Mouse (Mus musculus): ENCODE data around the gene Phactr3.
A peak's percentile ranks its signal among the peaks of the same experiment; 100 is the strongest.

The Phactr3 gene

GRCm38 (mm10) chr2:178137518-178137917 lies 18.7 kb downstream of the Phactr3 start:
- DNase-seq, result peak; percentile 38

DNA sequence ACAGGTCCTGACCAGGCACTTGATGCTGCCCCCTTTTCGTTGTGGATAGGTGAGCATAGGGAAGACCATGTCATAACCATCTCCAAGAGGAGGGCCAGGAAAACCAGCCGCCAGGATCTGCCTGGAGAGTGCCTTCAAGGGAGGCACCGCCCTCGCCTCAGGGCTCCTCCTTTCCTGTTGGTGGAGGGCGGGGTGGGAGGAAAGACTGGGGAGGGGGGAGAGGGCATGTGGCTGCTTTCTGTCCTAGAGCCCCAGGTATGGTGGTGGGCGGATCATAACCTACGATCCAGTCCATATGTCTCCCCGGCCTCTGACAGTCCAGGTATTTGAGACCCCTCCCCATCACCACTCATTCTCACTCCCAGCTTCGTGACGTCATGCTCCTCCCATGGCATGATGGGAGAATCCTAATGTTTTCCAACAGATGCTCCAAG lies 22.7 kb downstream of the Phactr3 start:
- DNase-seq, result peak; percentile 79

DNA sequence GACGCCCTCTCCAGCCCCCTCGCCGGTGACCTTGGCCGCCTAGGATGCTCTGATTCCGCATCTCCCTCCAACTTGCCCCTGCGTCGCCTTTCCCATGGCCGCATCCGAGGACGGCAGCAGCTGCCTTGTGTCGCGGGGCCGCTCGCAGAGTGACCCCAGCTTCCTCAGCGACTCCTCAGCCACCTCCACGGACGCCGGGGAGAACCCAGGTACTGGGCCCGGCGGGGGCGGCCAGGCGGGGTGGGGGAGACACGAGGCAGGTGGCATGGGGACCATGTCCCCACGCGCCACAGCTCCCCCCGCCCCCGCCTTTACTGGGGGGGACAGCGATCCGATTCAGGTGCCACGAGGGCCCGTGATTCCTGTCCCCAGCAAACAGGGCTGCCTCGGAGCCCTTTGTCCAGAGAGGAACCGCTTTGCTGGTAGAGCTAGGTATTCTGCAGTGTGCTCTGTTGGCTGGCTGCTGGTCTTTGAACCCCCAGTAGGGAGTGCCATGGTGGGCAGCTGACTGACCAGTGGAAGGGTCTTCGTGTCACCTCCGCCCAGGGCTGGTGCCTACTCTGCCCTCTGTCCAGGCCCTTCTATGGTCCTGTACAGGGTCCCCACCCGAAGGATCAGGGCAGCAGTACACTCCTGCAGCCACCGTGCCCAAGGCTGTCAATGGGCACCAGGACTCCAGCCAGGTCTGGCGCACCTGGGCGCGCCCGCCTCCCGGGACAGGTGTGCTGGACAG lies 23.7 kb downstream of the Phactr3 start:
- DNase-seq, result no peak

- DNase-seq, result peak; percentile 34
Measured at GRCm38 (mm10) chr2:178143024-178143415, 24.2 kb downstream of the Phactr3 start.

- DNase-seq, result no peak
Measured at GRCm38 (mm10) chr2:178143898-178144297, 25.1 kb downstream of the Phactr3 start.

GRCm38 (mm10) chr2:178149312-178149711 lies 30.5 kb downstream of the Phactr3 start:
- no peak for DNase-seq

DNA sequence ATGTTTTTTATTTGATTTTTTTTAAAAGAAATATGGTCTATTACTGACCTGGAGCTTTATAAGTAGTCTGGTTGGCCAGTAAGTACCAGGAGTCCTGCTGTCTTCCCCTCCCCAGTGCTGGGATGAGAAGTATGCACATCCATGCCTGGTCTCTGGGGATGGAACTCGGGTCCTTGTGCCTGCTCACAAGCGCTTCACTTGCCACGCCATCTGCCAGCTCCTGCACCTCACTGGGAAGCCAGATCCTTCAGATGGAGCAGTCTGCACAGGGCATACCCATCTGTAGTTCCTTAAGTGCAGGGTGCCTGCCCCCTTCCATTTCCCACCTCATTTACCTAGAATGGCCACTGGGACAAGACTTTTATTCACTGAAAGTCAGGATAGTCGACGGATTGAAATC lies 31.9 kb downstream of the Phactr3 start:
- DNase-seq, result no peak

GRCm38 (mm10) chr2:178153601-178154000 lies 34.8 kb downstream of the Phactr3 start:
- no peak for DNase-seq

GRCm38 (mm10) chr2:178154129-178154528 lies 35.4 kb downstream of the Phactr3 start:
- DNase-seq, result peak; percentile 47

DNA sequence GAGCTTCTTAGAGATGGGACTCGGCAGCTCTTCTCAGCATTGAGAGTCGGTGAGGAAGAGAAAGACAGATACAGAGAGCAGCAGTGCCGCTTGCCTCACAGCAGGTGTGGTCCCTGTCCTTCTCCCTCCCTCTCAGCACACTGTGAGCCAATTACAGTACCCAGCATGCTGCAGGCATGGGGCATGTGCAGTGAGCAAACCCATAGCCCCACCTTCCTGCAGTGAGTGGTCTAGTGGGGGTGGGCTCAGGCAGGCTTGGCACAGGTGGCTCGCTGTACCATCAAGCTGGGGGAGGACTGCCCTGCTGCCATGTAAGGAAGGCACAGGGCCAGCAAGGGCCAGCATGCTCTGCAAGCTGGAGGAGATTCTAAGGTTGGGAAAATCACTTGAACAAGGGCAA lies 35.8 kb downstream of the Phactr3 start:
- peak; percentile 67 for DNase-seq

DNA sequence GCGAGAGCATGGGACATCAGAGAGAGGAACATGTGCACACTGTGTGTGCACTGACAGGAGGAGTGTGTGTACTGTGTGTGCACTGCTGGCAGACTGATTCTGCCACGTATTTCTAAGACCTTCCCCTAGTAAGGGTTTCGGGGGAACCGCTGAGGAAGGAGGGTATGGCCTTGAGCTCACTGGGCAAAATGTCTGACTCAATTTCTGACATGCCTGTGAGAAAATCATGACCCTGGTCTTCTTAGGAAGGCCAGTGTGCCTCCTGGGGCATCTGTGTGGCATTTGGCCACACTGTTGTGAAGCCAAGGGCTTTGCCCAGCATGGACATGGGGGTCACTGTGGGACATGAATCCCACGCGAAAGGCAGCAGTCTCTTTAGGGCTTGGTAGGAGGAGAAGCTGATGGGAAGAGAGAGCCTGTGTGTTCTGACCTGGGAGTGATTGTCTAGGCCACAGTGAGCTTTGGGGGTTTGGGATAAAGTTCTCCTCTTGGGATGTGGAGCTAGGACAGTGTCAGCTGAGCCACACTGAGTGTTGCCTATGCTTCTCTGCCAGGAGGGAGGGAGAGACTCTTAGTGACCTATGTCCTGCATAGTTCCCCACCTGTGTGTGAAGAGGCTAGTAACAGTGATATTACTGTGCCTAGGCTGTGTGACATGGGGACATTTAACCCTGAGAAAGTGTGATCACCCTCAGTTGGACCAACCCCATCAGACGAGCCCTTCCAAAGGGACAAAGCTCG lies 36.6 kb downstream of the Phactr3 start:
- no peak for DNase-seq

GRCm38 (mm10) chr2:178155917-178156282 lies 37.1 kb downstream of the Phactr3 start:
- no peak for DNase-seq

DNA sequence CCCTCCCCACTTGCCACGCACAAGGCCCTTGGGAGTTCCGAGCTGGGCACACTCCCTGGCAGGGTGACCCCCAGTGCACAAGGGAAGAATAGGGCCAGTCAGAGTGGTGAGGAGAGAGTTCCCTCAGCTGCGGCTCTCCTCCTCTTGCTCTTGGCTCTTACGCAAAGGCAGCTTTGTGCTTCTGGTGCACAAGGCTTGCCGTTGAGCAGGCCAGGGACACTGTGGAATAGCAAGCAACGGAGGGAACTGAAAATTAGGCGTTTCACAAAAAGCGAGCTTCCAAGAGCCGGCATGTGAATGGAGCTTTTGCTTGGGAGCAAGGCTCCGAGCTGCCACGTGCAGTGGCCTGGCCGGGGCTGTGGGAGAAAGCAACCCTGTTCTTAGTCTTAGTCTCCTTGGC lies 40.2 kb downstream of the Phactr3 start:
- peak; percentile 92 for DNase-seq

- no peak for DNase-seq
Measured at GRCm38 (mm10) chr2:178163981-178164380, 45.2 kb downstream of the Phactr3 start.

GRCm38 (mm10) chr2:178165943-178166342 lies 47.2 kb downstream of the Phactr3 start:
- peak; percentile 55 for DNase-seq

GRCm38 (mm10) chr2:178169983-178170382 lies 51.2 kb downstream of the Phactr3 start:
- DNase-seq, result no peak

- no peak for DNase-seq
Measured at GRCm38 (mm10) chr2:178173951-178174350, 55.2 kb downstream of the Phactr3 start.

DNA sequence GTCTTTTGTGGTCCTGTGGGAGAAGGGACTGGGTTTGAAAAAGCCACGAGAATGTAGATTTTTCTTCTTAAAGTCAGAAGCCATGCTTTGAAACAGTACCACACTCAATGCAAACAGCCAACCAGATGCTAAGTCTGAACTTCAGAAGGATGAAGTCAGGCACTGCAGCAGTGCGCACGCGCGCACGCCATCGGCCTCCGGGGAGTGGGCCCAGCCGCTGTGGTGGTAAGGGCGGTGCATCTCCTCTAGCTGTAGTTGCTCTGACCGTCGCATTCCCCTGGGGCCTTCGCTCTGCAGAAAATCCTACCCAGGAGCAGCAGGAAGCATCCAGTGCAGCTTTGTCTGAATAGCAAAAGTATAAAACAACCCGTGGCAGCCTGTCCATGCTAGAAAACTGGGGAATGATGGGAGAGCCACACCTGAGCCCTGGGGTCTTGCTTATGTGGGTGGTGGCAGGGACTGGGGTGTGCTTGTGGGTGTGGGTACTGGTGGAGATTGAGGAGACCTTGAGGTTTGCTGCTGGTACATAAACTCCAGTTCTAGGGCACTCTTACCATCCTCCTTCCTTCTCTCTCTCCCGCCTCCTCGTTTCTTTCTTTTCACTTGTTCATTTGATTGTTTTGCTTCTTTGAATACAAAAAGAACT lies 56.6 kb downstream of the Phactr3 start:
- DNase-seq, result peak; percentile 47

DNA sequence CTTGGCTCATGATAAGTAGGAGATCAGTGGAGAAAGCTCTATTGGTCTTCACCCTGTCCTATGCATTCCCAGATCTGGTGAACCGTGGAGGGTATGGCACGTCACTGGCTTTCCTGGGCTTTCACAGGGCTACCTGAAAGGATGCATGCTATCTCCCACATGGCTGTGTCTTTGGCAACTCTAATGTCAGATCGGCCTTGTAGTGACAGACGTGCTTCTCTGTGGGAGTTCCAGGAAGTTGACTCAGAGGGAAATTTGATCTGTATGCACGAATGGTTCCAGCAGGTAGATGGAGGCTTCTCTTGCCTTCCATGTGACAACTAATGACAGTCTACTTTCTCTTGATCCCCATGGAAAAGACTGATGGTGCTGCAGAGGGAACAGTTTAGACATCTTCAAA lies 65.5 kb downstream of the Phactr3 start:
- DNase-seq, result no peak

DNA sequence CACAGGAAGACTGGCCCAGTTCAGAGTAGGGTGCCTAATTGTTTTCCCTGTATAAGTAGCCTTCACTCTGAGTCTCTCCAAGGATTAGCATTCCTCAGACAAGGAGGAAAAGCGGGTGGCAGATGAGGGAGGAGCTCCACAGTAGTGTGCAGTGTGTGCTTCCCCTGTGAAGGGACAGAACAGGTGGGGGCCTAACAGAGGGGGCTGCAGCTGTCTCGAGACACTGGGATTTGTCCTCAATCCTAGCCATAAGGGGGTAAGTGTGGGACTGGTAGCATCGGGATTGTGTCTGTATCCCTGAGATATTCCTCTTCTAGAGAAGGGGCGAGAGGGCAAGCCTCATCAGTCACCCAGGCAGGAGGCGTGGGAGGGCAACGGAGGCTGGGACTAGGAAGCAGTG lies 66.1 kb downstream of the Phactr3 start:
- no peak for DNase-seq

GRCm38 (mm10) chr2:178188988-178189387 lies 70.2 kb downstream of the Phactr3 start:
- DNase-seq, result no peak

DNA sequence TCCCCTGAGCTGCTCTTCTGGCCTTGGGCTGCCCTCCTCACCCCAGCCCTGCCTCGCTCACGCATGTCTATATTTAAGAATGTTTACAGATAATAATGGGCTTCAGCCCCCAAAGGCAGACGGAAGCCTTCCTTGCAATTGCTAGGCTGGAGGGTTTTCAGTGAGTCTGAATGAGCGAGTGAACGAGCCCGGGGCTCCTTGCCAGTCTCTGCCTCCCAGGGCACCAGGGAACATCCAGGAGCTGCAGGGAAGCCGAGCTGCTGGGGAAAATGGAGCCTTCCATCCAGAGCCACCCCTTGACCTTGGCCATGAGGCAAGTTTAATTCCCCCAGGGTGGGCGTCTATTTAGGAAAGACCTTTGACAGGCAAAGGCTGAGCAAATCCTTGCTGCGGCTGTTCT lies 74.1 kb downstream of the Phactr3 start:
- peak; percentile 33 for DNase-seq

- no peak for DNase-seq
Measured at GRCm38 (mm10) chr2:178193445-178193844, 74.7 kb downstream of the Phactr3 start.

DNA sequence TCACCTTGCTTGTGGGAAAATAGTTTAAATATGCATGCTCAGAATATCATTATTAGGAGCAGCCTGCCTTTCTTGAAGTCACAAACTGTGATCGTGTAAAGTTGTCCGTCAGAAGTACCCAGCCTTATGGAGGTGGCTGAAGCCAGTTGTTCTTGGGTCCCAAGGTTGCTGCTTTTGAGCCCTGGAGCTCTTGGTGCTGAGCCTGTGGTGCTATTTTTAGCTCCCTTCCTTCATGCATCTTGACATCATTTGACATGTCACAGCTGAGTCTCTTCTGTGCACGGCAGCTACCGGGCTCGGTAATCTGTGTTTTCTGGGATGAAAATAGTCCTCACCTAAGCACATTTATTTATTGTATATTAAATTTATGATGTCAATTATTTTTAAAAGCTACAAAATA lies 76.1 kb downstream of the Phactr3 start:
- no peak for DNase-seq
